Mouse (Mus musculus) CH12.LX (cell line): ENCODE measurements around the gene Sertm1.

Source experiments
- CTCF ChIP-seq, 2 experiments: IDR thresholded peaks in 1 of 2; conservative IDR thresholded peaks in 1 of 2; 2 replicates each; pipeline ENCODE4 v1.5.1; 2011 to 2012; ENCODE audit warnings: low read depth in 2 of 2, low read length in 2 of 2, improper control_type of control experiment in 1 of 2, inconsistent platforms in 1 of 2, mild to moderate bottlenecking in 1 of 2, moderate library complexity in 1 of 2
- ELF1 ChIP-seq: IDR thresholded peaks from 2 replicates; pipeline ENCODE4 v1.6.1; 2014; ENCODE audit warnings: low read depth, mild to moderate bottlenecking, inconsistent platforms, low read length, improper control_type of control experiment
- EP300 ChIP-seq: IDR thresholded peaks from 2 replicates; pipeline ENCODE4 v1.6.1; 2011; ENCODE audit warnings: low read length, improper control_type of control experiment
- HCFC1 ChIP-seq: IDR thresholded peaks from 2 replicates; pipeline ENCODE4 v1.6.1; 2012; ENCODE audit warnings: low read depth, mild to moderate bottlenecking, inconsistent platforms, low read length, improper control_type of control experiment
- MAX ChIP-seq: IDR thresholded peaks from 2 replicates; pipeline ENCODE4 v1.6.1; 2011; ENCODE audit warnings: low read length, improper control_type of control experiment
- MEF2A ChIP-seq: IDR thresholded peaks from 2 replicates; pipeline ENCODE4 v1.6.1; 2014; ENCODE audit warnings: low read depth, mild to moderate bottlenecking, inconsistent platforms, low read length, improper control_type of control experiment, borderline replicate concordance
- POLR2A ChIP-seq: IDR thresholded peaks from 2 replicates; pipeline ENCODE4 v1.6.1; 2011; ENCODE audit warnings: low read depth, mild to moderate bottlenecking, improper control_type of control experiment, low read length
- SMC3 ChIP-seq: IDR thresholded peaks from 2 replicates; pipeline ENCODE4 v1.6.1; 2011; ENCODE audit warnings: low read depth, low read length, improper control_type of control experiment

DNA sequence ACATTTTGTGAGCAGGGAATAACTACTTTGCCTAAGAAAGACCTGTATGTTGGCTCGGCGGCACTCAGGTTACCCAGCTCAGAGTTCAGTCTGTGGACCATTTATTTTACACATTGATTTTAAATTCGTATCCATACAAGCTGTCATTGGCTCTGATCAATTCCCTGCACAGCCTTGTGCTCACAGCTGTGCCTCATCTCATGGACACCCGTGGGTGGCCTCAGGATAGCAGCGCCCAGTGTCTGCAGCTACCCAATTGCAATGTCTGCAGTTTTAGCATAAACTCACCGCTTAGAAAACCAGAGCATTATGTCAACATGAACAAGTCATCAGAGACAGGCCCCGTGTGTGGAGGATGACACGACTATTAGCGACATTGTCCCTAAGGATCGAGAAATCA lies 17.7 kb downstream of the Sertm1 start:
- TF ChIP-seq HCFC1 (no peak), CTCF (conservative IDR thresholded peaks at IDR 0.05 in 1 of 2, IDR thresholded peaks at IDR 0.05 in 1 of 2; ENCODE audit: low read depth in 2 of 2, low read length in 2 of 2) (no peak), MEF2A (no peak), ELF1 (no peak), EP300 (no peak), MAX (no peak), SMC3 (no peak), POLR2A (no peak)
